Mouse (Mus musculus) G1E (cell line): ENCODE data around the gene Ltbp1.

Source experiments
- CTCF ChIP-seq: IDR thresholded peaks from 2 replicates; pipeline ENCODE4 v1.5.1; 2012; ENCODE audit warnings: low read depth, low read length, inconsistent platforms, mixed read lengths
- GATA1 ChIP-seq: IDR thresholded peaks from 2 replicates; pipeline ENCODE4 v1.6.1; 2012; ENCODE audit warnings: borderline replicate concordance, low read length, inconsistent platforms, mixed read lengths
- GATA2 ChIP-seq: IDR thresholded peaks from 2 replicates; pipeline ENCODE4 v1.6.1; 2012; ENCODE audit warnings: low read depth, low read length, inconsistent platforms, borderline replicate concordance
- POLR2AphosphoS5 ChIP-seq: IDR thresholded peaks from 2 replicates; pipeline ENCODE4 v1.6.1; 2012; ENCODE audit warnings: low read depth, low read length, inconsistent platforms; ENCODE audit not compliant: insufficient replicate concordance
- TAL1 ChIP-seq: conservative IDR thresholded peaks from 2 replicates; pipeline ENCODE4 v1.6.1; 2012; ENCODE audit warnings: low read depth, low read length, inconsistent platforms, mixed read lengths

GRCm38 (mm10) chr17:75272446-75272845, 267.1 kb downstream of the Ltbp1 start:
- TF ChIP-seq CTCF (no peak), TAL1 (no peak), GATA1 (no peak), POLR2AphosphoS5 (no peak), GATA2 (no peak)
